Mouse (Mus musculus) erythroblast, embryonic 14.5 days (primary cell): Measurements from ENCODE around the gene Gm17660.

Experiments
- GATA1 ChIP-seq: IDR thresholded peaks from 2 replicates; pipeline ENCODE4 v1.6.1; 2012; ENCODE audit warnings: low read length, inconsistent platforms, mixed read lengths
- TAL1 ChIP-seq: IDR thresholded peaks from 3 replicates; pipeline ENCODE4 v1.6.1; 2012; ENCODE audit warnings: low read length, inconsistent platforms, mixed read lengths

DNA sequence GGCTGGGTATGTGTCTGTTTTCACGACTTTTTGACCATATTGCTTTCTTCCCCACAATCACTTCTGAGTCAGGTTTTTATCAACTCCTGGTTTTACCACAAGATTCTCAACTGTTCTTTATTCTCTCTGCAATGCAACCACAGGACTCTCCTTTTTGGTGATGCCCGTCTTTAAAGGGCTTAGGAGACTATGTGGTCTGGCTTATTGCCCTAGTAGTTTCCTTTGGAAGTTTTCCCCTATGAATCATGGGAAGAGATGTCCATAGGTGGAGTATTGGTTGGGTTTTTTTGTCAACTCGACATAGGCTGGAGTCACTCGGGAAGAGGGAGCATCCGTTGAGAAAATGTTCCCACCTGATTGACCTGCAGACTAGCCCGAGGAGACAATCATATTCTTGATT lies 3.3 kb upstream of the Gm17660 start:
- TF ChIP-seq GATA1 (no peak), TAL1 (no peak)
